Mouse (Mus musculus) left cerebral cortex, adult 2 months (tissue): ENCODE measurements at regions not wholly inside any gene's neighbourhood (a gene's known extent, or its start where the extent isn't known, plus 50 kb on each side); places are given as distances from the start of the nearest gene placed in this dataset.
A peak's percentile ranks its signal among the peaks of the same experiment; 100 is the strongest.
"Not testable (repeated sequence)": the region's sequence is repeated elsewhere in the genome, so short reads cannot be mapped to it uniquely, and the experiment has no call there.

ENCODE experiments used
- DNase-seq, 2 experiments: peaks; one replicate each; pipeline ENCODE4 v3.0.0; 2021 to 2022; ENCODE audit warnings: low spot score in 2 of 2, mixed read lengths in 1 of 2; ENCODE audit errors: extremely low spot score in 1 of 2
- H3K27ac ChIP-seq: fragments of 200-600 bp; 2 replicates; pipeline ENCODE4 v1.8.1; 2022
- H3K4me3 ChIP-seq: fragments of 200-600 bp; 2 replicates; pipeline ENCODE4 v1.8.1; 2022
- CTCF ChIP-seq: fragments of 200-600 bp; IDR thresholded peaks from 2 replicates; pipeline ENCODE4 v1.8.1; 2022; ENCODE audit warnings: antibody characterized with exemption, mild to moderate bottlenecking, moderate library complexity
- intact Hi-C: fragments of 180-260 bp; cut with DNase I; formaldehyde crosslinking; loops from one replicate; pipeline ENCODE4 v1.15.1; 2025

DNA sequence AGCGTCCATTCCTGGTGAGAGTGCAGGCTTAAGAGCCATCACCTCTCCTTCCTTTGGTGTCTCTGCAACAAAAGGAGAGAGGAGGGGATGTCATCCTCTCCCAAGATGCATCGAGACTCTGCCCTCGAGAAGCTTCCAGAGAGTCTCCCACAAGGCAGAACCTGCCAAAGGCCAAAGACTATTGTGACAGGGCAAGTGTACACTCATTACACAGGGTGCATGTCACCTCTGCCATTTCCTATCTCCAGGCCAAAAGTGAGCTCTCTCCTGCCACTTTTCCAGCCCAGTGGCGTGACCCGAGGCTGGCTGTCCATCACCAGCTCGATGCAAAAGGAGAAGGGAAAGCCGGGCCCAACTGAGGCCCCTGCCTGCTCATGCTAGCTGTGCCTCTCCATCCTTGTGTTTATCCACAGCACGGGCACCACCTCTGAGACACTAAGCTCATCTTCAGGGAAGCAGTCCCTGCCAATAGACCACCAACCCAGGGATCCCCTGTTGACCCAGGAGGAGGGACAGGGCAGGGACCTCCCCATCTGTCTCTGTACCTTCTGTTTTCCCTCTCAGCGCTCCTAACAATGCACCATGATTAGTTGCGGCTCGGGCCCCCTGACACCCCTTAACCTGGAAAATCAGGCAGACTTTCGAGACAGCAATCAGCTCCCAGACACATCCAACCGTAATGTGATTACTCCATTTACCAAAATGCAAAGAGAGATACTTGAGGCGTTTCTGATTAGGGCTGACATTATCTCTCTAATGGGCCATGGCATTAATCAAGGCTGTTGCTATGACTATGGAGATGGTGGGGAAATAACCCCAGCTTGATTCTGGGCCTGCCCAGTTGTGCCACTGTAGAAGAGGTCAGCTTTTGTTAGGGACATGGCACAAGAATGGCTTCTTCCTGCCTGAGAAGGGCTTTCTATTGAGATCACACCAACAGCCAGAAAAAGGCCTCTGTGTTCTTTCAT lies 106.5 kb upstream of the Rad23b start:
- no peak for TF ChIP-seq CTCF
- intact Hi-C loops, result loop anchor here (10.0 kb wide), 1 partner anchor 299 kb away; the partner anchor contains the start of gene Zfp462
- Histone ChIP-seq H3K27ac (no peak overlapping the region), H3K4me3 (no peak overlapping the region)
- no peak for DNase-seq

DNA sequence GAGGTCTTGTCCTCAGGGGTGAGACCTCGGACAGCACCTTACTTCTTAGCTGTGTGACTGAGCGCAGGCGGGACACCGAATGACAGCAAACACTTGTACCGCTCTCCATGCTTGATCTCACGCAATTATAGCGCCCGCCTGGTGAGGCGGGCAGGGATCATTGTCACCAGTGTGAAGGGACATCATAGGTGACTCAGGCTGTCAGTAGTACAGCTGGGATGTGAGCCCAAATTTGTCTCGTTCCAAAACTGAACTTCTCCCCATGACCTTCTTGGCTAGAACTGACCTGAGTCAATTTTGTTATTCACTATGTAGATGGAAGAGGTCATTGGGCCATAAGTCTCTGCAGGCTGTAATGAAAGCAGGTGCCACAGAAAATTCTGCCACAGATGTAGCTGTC lies 104.1 kb upstream of the Rad23b start:
- H3K4me3 ChIP-seq, result no peak overlapping the region
- intact Hi-C loops, result loop anchor here (10.0 kb wide), 1 partner anchor 301 kb away; the partner anchor contains the start of gene Zfp462
- no peak overlapping the region for H3K27ac ChIP-seq
- no peak for TF ChIP-seq CTCF
- DNase-seq, result no peak

DNA sequence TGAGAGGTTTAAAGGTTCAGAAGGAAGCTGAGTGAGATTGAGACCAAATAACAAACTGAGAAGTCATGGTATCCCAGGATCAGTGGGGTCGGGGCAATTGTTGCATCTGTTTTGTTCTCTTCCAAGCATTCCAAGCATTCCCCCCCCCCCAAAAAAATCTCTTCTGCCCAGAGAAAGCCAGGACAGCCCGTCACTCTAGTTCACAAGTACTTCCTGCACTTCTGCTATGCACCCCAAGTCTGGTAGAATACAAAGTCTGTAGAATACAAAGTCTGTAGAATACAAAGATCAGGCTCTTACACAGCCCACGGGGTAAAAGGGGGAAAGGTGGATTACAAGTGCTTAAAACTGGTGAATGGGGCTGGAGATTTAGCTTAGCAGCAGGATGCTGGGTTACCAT lies 99.5 kb upstream of the Rad23b start:
- no peak overlapping the region for H3K4me3 ChIP-seq
- TF ChIP-seq CTCF, result no peak
- no peak overlapping the region for H3K27ac ChIP-seq
- intact Hi-C loops, result no loop called here
- no peak for DNase-seq

DNA sequence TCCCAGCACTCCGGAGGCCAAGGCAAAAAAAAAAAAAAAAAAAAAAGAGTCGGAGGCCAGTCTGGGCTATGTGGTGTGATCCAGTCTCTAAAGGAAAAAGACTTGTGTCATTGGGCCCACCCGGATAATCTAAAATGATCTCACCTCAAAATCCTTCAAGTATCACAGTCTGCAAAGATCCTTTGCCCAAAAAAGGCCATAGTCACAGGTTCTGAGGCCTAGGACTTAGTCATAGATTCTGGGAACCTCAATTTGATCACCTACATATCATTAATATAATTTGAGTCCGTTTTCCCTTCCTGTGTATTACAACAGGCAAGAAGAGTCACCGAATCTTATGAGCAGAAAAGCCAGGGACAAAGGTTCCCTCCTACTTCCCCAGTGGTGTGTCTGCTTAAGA lies 98.3 kb upstream of the Rad23b start:
- no peak for TF ChIP-seq CTCF
- DNase-seq, result no peak
- no peak overlapping the region for H3K27ac ChIP-seq
- no peak overlapping the region for H3K4me3 ChIP-seq
- intact Hi-C loops, result no loop called here

DNA sequence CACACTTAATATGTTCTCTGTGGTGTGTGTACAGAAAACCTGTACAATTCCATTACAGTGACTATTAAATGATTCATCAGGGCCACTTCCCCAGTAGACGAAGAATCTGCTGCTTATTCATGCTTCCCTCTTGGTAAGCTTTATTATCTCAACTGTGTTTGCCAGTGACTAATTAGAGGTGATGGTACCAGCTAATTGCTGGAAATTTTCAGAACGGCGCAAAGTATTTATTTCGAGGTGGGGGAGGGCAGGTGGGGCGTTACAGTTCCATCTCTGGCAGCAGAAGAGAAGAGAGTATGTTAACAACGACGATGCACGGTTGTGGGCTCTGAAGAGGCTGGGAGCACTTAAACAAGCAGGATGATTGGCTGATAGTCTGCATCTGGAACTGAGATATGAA lies 96.1 kb upstream of the Rad23b start:
- no peak for TF ChIP-seq CTCF
- intact Hi-C loops, result no loop called here
- no peak for DNase-seq
- Histone ChIP-seq H3K4me3 (no peak overlapping the region), H3K27ac (no peak overlapping the region)

DNA sequence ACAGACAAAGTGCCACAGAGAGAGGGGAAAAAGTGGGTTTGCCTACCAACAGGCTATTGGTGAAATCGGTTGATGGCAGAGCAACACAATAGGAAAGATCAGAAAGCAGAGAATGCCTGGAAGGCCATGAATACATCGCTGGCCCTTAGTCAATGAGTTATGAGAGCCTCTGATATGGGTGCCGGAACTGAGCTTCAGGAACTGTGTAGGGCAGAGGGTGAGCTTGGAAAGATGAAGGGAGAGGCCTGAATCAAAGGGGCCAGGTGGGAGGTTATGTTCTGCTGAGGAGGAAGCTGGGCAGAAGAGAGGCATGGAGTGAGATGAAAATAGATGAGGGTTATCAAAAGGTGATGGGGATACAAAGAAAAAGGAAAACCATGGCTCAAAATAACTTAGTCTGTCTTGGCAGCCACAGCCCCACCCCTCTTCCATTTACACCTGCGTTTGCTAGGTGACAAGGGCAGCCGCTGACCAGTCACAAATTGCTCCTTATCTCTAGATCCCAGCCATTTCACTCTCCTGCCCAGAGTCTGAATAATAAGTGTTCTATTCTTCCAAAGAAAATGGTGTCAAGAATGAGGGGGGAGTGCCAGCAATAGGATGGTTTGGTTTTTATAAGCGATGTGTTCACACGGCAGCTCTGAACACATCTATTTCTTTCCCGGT lies 77.7 kb upstream of the Rad23b start:
- intact Hi-C loops, result no loop called here
- no peak for TF ChIP-seq CTCF
- DNase-seq, result no peak
- no peak overlapping the region for H3K27ac ChIP-seq
- no peak overlapping the region for H3K4me3 ChIP-seq

DNA sequence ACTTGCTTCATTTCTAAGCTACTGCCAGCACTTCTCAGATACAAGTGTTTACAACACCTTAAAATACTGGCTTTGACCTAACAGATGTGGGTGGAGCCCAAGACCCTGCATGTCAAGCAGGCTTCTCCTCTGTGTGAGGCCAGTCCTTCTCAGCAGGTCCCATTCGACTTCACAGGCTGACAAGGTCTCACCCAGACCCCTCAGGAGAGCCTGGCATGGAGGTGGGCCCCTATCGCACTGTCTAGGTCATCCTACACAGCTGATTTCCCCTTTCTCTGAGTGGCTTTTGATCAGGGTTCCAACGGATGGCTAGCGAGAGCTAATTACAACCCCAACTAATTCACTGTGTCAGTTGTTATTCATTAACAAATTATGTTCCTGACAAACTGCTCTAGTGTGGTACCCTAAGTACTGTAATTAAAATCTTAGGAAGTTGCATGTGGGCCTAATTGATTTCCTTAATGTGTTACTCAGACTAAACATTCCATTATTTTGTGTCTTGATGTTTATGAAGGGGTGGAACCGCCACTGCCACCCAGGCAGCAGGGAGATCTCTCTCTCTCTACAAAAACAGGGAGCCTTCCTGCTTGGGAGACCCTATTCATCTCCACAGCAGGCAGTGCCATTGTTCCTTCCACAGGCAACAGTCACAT lies 73.4 kb upstream of the Rad23b start:
- TF ChIP-seq CTCF, result no peak
- no peak overlapping the region for H3K27ac ChIP-seq
- no peak overlapping the region for H3K4me3 ChIP-seq
- DNase-seq, result no peak
- intact Hi-C loops, result no loop called here

DNA sequence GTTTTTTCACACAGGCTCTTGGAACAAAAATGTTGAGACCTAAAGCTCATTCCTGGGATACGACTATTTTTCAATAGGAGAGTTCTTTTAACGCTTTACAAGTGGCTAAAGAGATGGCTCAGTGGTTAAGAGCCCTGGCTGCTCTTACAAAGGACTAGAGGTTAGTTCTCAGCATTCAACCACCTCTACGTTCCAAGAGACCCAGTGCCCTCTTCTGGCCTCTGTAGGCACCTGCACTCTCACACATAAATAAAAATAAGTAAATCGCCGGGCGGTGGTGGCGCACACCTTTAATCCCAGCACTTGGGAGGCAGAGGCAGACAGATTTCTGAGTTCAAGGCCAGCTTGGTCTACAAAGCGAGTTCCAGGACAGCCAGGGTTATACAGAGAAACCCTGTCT lies 70.5 kb upstream of the Rad23b start:
- H3K27ac ChIP-seq, DNase-seq, intact Hi-C loops, H3K4me3 ChIP-seq: not testable (repeated sequence)

DNA sequence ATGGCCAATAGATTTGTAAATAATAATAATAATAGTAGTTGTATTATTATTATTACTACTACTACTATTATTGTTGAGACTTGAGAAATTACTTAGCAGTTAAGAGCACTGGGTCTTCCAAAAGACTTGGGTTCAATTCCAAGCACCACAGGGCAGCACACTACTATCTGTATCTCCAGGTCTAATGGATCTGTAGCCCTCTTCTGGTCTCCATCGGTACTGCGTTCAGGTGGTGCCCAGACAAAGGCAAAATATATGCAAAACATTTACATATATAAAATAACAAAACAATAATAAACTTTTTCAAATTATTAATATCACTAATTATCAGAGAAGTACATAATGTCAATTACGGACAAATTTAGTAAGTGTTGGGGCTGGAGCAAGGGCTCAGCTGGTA lies 69.1 kb upstream of the Rad23b start:
- Histone ChIP-seq H3K4me3 (no peak overlapping the region), H3K27ac (no peak overlapping the region)
- no peak for DNase-seq
- TF ChIP-seq CTCF, result peak; percentile 40
- intact Hi-C loops, result no loop called here

DNA sequence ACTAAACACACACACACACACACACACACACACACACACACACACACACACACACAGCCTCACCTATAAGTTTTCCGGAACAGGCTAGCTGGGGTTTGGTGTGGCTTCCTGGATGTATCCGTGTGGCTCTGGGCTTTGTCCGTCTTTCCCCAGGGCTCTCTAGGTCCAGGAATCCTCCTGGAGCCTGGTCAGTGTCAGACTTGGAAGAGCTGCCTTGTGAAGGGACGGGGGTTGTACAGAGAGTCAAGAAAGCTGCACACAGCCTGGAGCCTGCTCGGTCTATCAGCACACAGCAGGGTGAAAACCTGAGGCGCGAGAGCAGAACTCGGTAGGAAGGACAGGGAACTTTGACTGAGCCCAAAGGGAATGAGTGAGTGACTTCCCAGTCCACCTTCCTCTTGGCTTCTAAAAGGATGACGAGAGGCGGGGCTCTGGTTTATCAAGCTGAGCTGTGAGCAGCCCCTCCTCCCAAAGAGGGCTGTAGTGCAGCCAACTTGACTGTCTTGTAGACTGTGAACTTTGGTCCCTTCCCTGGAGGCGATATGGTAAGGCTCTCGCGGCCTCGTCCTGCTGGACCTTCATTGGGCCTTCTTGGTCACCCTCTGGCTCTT lies 68.3 kb upstream of the Rad23b start:
- intact Hi-C loops, result no loop called here
- no peak overlapping the region for H3K27ac ChIP-seq
- no peak for DNase-seq
- no peak for TF ChIP-seq CTCF
- H3K4me3 ChIP-seq, result no peak overlapping the region

DNA sequence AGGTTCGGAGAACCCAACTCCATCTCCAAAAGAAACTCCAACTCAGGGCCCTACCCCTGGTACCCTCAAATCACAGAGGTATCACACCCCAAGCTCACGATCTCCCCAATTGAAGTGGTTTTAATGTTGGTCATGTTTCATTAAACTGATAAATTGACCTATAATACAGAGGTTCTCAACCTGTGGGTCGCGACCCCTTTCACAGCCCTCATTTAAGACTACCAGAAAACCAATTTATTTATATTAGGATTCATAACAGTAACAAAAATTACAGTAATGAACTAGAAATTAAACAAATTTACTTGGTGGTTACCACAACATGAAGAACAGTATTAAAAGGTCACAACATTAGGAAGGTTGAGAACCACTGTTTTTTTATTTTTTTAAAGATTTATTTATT lies 67.4 kb upstream of the Rad23b start:
- no peak for DNase-seq
- no peak for TF ChIP-seq CTCF
- intact Hi-C loops, result no loop called here
- Histone ChIP-seq H3K27ac (no peak overlapping the region), H3K4me3 (no peak overlapping the region)
